Mouse (Mus musculus) gastrocnemius, adult 8-10 months (tissue): ENCODE measurements around the gene Etv6. TPM values are rescaled to one million over a fixed set of nuclear protein-coding genes. Genes with fewer than 3 reads are reported as not detected.

Experiments used
- DNase-seq, 2 experiments: peaks; one replicate each; pipeline ENCODE4 v3.0.0; 2022; ENCODE audit warnings: low spot score in 2 of 2
- total RNA-seq, 4 experiments: library from RNA; stranded (reverse); gene quantifications; 2 replicates each; pipeline ENCODE4 v1.2.4; 2022

Etv6 gene
- total RNA-seq, 4 experiments from 2014 or later, result 5.1 to 10.3 (median 6.3) TPM

DNA sequence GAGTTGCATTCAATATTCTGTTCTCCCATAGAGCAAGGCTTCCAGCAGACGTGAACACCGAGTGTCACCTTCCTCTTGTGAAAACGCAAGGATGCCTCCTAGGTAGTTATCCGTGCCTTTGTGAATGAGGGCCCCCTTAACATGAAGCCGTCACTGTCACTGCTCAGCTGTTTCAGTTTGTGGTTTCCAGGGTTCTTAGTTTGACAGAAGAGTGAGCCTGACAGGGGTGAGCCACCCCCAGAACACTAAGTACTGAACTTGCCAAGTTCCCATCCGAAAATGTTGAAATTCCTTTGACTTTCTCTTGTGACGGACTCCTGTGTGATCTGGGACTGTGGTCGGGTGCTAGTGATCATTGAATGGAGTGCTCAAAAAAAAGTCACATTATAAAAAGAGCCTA, 129.5 kb downstream of the Etv6 start:
- no peak for DNase-seq

DNA sequence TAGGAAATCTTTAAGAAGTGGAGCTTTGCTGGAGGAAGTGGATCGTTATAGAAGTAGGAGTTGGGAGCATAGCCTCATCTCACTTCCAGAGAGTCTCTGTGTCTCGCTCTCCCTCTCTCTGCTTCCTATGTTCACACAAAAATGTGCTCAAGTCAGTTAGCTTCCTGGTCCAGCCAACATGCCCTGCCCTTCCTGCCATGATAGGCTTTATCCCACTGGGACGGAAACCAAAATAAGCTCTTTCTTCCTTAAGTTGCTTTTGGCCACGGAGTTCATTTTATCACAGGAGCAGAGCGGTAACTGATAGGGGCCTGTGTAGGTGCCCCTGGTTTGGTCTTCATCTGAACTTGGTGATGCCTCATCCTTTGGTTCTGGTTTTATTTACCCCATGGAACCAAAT, 132.5 kb downstream of the Etv6 start:
- DNase-seq, result no peak

DNA sequence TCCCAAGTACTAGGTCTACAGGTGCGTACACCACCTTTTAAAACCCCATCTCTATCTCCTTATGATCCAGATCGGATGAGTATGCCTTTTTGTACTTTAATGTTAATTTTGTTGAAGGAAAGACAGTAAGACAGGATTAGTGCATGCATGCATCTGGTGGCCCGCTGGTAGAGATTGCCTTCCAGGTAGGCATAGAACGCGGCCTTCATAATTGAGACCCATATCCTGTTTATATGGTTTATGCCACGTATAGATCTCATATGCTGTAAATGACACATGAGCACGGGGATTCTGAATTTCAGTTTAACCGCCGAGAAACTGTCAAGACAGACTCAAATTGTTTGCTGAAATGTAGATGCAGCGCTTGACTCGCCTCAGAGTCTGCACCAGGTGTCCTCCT, 133.3 kb downstream of the Etv6 start:
- DNase-seq, result no peak

DNA sequence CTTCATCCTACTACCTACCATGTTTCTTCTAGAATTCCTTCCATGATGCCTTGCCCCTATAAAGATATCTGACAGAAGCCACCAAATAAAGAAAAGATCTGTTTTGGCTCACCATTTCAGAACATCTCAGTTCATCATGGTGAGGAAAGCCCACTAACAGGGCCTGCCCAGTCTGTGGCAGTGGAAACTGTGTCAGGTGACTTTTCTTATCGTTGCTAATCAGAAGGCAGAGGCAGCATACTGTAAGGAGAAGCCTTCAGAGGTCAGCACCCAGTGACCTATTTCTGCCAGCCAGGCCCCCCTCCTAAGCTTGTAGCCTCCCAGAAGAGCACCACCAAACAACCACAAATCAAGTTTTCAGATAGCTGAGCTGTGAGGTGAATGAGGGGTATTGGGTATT, 135.7 kb downstream of the Etv6 start:
- no peak for DNase-seq

DNA sequence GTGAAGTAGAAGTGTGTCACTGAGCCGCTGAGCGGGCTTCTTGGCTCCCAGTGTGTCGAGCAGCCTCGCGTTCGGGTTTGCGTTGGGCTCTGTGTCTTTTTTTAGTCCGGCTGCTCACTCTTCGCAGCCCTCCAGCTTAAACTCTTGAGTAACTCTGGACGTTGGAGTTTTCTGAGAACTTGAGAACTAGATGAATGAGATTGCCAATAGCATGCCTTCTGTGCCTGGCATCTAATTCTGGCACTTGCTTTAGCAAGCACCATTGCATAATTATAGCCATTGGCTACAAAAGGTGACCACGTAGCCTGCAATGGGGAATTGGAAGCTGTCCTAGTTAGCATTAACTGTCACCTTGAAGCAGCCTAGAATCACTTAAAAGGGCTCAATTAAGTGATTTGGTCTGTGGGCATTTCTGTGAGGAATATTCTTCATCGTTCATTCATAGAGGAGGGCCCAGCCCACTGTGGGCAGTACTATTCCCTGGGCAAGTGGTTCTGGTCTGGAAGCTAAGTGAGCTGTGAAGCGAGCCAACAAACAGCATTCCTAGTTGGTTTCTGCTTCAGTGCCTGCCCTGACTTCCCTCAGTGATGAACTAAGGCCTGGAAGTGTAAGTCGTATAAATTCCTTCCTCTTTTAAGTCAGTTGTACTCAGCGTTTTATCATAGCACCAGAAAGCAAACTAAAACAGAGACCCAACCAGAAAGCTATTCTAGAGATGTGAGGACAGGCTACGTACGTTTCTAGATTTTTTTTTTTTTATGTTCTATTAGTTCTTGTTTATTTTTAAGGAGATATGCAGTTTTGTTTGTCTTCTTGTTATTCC, 136.6 kb downstream of the Etv6 start:
- peak; percentile 49 to 74 for DNase-seq

DNA sequence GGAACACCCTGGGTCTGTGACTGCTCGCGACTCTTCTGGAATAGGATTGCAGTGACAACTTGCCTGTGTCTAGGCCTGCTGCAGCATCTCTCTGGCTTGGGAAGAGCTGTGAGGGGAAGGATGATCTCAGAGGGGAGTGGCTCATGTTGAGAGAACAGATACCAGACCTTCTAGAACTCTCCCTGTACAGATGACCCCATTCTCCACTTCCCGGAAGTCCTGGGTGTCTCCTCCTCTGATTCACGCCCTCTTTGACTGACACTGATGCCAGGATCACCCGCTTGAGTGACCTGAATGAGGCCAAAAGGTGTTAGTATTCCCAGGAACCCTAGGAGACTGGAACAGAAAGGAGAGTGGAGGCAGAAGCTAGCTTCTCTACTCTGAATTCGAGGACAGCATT, 137.9 kb downstream of the Etv6 start:
- no peak for DNase-seq

DNA sequence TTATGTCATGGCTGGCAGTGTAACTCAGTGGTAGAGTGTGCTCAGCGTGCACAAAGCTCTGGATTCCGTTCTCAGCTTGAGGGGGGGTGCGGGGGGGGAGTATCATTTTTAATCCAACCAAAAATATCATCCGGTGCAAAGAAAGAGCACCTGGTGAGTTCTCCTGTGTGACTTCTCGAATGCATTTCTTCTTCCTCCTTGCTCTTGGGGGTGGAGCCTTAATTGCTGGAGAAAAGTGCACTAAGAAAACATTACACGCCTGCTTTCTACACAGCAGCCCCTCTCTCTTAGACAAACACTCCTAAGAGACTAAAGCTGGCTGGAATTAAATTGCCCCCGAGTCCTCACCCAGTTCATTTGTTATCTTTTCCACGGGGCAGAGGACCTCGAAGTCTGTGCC, 139.6 kb downstream of the Etv6 start:
- no peak for DNase-seq

DNA sequence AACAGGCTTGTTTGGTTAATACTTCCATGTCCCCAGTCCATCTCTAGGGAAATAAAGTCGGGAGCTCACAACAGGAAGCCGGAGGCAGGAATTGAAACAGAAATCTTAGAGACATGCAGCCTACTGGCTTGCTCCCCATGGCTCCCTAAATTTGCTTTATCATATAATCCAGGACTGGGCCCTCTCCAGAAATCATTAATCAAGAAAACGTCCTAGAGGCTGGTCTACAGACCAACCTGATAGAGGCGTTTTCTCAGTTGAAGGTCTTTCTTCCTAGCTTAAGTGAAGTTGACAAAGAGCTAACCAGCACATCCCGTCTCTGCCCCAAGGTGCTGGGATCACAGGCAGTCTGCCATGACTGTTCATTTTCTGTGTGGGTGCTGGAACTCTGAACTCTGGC, 141.7 kb downstream of the Etv6 start:
- DNase-seq, result no peak

DNA sequence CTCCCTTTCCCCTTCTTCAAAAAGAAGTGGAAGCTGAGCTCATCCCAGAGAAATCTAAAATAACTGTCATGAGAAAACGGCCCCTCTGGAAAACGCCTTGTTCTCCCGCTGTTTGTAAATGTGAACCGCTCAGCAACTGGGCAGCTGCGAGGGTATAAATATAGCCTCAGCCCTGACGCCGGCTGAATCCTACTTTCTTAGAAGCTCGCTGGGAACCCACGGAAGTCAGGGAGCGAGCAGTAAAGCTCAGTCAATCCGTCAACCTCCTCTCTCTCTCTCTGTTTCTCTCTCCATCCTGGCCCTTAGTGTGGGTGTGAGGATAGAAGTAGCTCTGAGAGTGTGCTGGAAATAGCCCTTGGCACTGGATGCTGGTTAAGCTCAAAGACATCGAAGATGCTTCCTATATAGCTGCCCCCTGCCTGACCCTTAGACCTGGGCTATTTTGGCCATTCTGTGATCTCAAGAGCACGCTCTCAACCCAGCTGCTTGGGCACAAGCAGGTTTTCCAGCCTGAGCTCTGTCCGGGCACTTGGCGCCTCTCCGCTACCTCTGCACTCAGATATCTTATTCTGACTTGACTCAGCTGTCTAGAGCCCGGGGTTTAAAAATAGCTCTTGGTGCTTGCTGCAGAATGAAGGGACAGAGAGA, 146.9 kb downstream of the Etv6 start:
- DNase-seq, result peak; percentile 60 to 79

DNA sequence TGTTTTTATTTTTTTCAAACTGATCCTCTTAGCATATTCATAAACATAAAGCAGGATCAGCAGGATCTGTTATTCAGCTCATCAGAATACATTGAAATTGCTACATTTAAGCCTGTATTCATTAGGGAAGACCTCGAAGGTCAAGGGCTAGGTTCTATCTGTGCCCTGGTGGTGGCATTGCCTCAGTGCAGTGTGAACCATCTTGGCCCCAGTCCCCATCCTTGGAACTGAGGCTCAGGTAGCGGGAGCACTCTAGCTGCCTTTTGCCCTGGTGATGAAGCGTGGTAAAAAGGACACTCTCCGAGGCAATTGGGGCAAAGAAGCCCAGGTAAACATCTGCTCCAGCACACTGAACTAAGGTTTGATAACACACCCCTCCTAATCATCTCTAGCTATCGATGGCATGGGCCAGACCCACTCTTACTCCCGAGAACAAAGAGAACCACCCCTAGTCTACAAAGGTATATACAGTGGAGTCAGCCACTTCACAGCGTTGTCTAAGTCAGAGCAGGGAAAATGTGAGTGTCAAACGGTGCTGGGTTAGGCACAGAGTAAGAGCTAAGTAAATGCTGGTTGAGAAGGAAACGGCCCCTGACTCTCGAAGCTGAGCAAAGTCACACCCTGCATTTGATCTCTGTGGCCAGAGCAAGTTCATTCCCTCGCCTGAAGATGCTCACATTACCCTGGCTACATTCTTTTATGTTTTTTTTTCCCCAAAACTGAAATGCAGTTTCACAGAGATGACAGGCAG, 148.3 kb downstream of the Etv6 start:
- DNase-seq, result no peak

DNA sequence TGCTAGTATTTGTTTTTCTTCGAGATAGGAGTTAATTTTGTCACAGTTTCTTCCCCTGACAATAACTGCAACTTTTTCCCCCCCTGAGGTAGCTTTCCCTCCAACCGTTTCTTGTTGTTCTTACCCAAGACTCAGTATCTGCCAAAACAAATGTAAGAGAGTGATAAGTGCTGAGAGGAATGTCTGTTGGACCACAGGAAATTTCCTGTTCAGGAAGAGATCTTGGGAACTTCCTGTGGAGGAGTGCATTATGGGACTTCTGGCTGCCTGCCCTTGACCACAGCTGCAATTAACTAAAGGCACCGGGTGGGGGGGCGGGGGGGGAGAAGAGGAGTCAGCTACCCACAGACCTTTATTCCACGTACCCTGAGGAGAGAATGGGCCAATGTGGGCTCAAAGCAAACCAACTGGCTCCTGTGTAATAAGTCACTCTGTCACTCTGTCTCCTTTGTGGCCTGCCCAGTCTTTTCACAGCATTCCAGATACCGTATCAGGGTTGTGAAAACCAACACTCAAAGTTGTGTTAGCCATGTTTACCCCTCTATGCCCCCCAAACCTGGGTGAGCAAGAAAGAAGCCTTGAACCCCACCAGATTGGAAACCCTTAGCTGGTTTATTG, 150.9 kb downstream of the Etv6 start:
- no peak for DNase-seq

DNA sequence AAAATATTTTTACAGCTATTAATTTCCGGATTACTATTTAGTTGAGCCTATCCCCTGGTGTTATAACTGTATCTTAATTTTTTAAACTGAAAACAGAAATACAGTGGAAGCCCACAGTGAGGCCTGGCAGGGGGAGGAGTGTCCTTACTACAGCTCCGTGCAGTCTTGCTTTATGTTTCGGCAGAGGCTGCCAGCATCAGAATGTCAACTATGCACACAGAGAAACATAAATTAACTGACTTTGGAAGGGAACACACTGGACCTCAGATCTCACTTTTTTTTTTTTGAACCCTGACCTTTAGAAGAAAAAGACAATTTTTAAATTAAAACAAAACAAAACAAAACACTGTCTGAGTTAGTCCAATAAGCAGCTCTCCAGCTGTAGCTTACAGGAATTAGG, 153.2 kb downstream of the Etv6 start:
- DNase-seq, result no peak

DNA sequence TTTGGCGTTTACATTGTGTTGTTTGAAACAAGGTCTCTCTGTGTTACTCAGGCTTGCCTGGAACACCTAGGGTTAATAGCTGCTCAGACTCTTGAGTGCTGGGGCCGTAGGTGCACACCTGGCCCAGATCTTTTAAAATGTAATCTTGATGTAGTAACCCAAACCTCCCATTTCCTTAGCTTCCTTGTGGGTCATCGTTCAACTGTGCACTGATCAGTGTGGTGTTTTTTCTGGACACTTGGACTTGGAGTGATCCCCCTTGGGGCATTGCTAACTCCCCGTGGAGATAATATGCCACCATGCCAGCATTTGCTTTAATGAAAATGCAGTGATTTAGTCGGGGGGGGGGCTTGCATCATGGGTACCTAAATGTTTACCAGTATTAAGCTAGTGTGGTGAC, 153.7 kb downstream of the Etv6 start:
- no peak for DNase-seq

DNA sequence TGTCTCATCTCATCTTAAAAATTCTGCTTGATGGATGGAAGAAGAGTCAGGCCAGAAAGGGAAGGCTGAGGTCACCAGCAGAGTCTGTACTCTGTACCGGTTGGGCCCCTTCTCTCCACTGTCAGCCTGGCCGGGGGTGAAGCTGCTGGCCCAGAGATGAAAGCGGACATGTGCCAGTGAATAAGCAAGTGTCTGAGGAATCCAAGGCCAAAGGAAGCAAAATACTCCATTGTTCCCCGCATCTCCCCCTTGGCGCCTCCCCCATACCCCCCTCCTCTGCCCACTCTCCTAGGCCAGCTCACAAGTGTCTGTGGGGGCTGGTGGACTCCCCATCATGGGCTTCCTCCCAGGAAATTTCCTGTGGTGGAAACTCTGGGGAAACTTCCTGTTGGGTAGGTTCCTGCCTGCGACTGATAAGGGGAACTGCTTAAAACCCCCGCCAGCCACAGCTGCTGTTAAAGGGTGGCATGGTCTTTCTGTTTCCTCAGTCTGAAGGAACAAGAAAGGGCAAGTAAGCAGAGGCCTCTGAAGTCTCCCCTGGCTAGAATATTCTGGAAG, 154.2 kb downstream of the Etv6 start:
- no peak for DNase-seq

DNA sequence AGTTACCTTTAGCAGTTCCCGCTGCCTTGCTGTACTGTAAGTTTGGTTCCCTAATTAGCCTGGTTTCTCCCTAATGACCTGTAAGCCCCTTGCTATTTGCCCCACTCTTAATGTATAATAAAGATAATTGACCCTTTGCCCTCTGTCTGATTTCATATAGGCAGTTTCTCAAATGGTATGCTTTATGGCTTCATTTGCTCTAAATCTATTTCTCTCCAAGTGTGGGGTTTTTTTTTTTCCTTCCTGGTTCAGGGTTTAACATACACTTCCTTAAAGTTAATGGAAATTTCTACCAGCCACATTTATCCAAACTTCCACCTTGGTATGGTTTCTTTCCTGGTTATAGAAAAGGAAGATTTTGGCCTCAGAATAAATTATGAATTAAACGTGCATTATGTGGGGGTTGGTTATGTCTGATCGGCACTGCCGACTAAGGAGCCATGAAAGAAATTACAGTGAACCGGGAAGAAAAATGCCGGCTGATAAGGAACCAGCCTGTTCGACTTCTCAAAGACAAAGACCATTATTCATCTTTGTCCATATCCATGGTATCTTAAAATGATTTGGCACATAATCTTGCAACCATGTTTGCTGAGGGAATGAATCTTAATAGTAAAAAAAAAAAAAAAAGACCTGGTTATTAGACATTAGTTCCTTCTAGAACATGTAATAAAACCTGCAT, 155.2 kb downstream of the Etv6 start:
- DNase-seq, result no peak

DNA sequence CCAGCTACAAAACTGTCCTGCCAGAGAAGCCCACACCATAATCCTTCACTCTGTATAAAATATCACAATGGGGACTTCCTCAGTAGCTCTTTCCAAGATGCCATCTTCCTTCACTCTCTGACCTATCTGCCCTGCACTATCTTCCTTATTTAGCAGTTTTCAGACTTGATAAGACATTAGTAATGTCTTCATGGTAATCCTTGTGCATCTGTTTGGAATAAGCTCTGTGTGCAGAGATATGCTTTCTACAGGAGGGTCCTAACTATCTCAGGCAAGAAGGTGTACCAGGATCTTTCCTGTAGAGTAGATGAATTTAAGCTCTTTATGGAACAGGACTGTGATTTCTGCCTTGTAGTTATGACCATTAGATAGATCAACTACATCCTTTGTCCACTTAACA, 157.2 kb downstream of the Etv6 start:
- DNase-seq, result no peak

DNA sequence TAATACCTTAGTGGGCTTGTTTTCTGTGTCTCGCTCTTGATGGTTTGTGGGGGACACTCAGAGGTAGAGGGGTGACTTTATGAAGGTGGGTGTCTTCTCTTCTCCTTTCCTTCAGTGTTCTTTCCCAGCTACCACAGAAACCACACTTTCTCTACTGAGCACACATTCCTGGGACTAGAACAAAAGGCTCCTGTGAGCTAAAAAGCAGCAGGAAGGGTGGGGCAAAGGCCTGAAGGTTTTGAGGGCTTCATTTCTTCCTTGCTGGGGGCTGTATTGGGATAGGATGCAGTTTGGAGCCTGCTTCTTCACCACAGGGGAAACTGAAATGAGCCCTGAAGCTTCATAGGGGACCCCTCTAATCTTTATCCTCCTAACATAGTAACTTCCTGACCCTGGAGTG, 164.4 kb downstream of the Etv6 start:
- DNase-seq, result no peak

DNA sequence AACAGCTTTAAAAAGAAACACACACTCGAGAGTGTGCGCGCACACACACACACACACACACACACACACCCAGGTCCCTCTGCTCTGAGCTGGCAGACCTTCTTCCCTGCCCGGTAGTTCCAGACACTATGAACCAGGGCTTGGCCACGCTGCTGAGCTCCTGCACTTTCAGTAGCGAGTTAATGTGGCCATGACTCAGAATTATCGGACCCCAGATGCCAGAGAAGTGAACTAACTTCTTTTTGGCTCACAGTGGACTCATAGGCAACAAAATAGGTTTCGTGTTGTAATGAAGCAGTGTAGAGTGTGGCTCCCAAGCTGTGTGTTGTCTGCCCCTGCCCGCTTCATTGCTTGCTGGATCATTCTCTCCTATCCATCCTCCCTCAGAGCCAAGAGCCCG, 165.1 kb downstream of the Etv6 start:
- DNase-seq, result no peak

DNA sequence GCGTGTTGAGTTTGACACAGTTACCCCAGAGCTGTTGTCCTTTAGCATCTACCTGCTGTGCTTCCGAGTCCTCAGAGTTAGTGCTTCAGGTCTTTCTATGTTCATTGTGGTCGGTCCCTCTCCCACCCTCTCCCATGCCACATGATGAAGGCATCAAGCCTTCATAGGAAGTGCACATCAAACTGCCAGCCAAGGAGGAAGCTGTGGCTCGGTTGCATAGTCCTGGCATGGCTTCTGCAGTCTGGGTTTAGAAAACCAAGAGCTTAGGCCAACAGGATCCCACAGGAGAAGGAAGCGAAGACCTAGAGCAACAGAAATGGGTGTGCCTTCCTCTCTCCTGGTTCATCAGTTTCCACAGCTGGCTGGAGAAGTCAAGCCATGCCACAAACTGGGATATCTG, 166.7 kb downstream of the Etv6 start:
- DNase-seq, result no peak

DNA sequence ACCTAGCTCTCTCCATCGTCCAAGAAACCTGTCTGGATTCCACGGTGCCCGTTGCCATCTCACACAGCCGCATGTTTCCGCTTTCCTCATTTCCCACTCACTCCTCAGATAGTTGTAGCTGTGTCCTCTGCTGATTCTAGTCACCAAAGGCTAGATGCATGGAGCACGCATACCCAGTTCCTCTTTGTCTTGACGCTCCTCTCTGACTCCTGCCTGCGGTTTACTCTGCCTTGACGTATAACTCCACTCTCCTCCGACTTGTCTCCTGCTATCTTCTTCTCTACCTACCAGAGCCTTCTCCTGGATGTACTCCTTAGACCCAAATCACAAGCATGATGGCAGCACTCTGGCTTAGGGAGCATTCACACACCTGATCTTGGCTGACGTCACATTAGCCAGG, 169.7 kb downstream of the Etv6 start:
- DNase-seq, result no peak

DNA sequence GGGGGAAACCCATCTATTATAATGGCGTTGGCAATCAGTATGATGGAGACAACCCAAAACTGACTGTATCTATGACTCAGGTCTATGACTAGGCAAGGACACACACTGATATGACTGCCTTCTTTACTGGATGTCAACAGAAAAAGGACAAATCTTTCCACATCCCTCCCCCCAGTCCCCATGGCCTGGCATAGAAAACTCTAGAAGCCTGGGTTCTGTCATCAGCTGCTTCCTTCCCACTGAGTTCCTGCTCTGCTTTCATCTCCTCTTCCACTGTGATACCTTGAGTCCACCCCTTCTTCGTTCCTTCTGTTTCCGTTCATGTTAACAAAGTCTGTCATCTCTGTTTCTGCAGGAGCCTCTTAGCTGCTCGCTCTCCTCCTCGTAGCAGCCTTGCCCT, 170.2 kb downstream of the Etv6 start:
- DNase-seq, result no peak
